Mouse (Mus musculus) hindbrain, embryonic 10.5 days (tissue): ENCODE results near the gene Mab21l3. TPM values are rescaled to one million over a fixed set of nuclear protein-coding genes. Genes with fewer than 3 reads are reported as not detected.

Experiments
- DNase-seq: peaks from one replicate; pipeline ENCODE4 v3.0.0-alpha.2; 2017; ENCODE audit warnings: low spot score
- H3K27ac ChIP-seq: fragments of 300-500 bp; sonication (generic); 2 replicates; pipeline ENCODE4 v1.5.1; 2016; ENCODE audit warnings: mild to moderate bottlenecking, moderate library complexity
- H3K27me3 ChIP-seq: fragments of 300-500 bp; sonication (generic); 2 replicates; pipeline ENCODE4 v1.6.1; 2016; ENCODE audit warnings: mild to moderate bottlenecking; ENCODE audit not compliant: poor library complexity, insufficient read depth, severe bottlenecking
- H3K36me3 ChIP-seq: fragments of 300-500 bp; sonication (generic); 2 replicates; pipeline ENCODE4 v1.6.1; 2016; ENCODE audit warnings: mild to moderate bottlenecking, moderate library complexity
- H3K4me1 ChIP-seq: fragments of 300-500 bp; sonication (generic); replicated peaks from 2 replicates; pipeline ENCODE4 v1.6.1; 2016; ENCODE audit warnings: mild to moderate bottlenecking
- H3K4me3 ChIP-seq: fragments of 300-500 bp; sonication (generic); 2 replicates; pipeline ENCODE4 v1.5.1; 2016; ENCODE audit warnings: mild to moderate bottlenecking, moderate library complexity
- H3K9me3 ChIP-seq: fragments of 300-500 bp; sonication (generic); 2 replicates; pipeline ENCODE4 v1.6.1; 2016; ENCODE audit warnings: mild to moderate bottlenecking, moderate library complexity
- WGBS: fragments of 180-500 bp; shearing (Covaris S2); methylation state at CpG from one replicate; pipeline ENCODE4 v1.1.7; 2016; 5-methylcytosine and 5-hydroxymethylcytosine counted together
- polyA plus RNA-seq: library from polyadenylated mRNA; unstranded; fragments of >200 nt; fragmentation: Nextera tagmentation; extraction: Ambion mirVana; gene quantifications from 2 replicates; pipeline ENCODE4 v1.2.1, GENCODE M21; 2016

Mab21l3 gene
- polyA plus RNA-seq, 1 experiment from 2014 or later: 0.47 TPM

DNA sequence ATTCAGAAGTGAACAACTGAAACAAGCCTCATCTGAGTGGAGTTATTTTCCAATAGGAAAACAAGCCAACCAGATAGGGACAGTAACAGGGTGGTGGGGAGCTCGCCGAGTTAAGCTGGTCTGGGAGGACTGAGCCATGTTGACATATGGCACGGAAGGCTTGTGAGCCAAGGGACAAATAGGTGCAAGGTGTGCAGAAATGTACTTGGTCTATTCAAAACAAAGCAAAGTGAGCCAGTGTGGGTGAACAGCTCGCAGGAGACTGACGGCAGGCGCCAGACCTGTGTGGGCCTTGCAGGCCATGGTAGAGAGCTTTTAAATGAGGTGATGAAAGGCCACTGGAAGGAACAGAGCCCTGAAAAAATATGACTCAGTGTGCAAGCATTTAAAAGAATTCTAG lies 41.1 kb downstream of the Mab21l3 start:
- WGBS: 88% methylated on average over 6 of the region's 6 CpGs

DNA sequence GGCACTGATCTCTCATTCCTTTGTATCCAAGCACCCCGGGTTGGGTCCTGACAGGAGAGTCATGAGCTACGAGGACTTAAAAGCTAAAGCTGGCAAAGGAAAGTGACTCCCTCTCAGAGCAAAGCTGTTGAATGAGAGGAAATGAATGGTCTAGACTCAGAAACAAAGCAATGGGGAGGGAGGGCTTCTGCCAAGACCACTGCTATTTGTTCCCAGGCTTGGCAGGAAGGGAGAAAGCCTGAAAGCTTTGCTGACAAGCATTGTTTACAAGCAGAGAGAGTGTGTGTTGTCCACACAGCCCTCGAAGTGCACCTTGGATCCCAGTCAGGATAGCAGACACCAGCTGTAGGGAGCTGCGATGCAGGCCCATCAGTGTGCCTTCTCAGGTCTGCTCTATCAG lies 41.8 kb downstream of the Mab21l3 start:
- no peak for DNase-seq
- Histone ChIP-seq H3K9me3 (no peaks in the 10 kb centered on the region), H3K27ac (0 out of 2 replicates have a peak overlapping the region, but pooled peaks have one; percentile 23), H3K36me3 (no peaks in the 10 kb centered on the region), H3K4me3 (no peak overlapping the region), H3K27me3 (peaks cover 2% of the 10 kb centered on the region; the same call in 1 of the 2 replicates), H3K4me1 (peaks cover 43% of the 10 kb centered on the region)
- 44% methylated on average over 4 of the region's 4 CpGs for WGBS

More for the DNA sequence above, 41.1 kb downstream of the Mab21l3 start:
- no peak for DNase-seq
- Histone ChIP-seq H3K4me3 (no peak overlapping the region), H3K27ac (no peak overlapping the region), H3K27me3 (peaks cover 2% of the 10 kb centered on the region; the same call in 1 of the 2 replicates), H3K36me3 (no peaks in the 10 kb centered on the region), H3K4me1 (peaks cover 38% of the 10 kb centered on the region), H3K9me3 (no peaks in the 10 kb centered on the region)

DNA sequence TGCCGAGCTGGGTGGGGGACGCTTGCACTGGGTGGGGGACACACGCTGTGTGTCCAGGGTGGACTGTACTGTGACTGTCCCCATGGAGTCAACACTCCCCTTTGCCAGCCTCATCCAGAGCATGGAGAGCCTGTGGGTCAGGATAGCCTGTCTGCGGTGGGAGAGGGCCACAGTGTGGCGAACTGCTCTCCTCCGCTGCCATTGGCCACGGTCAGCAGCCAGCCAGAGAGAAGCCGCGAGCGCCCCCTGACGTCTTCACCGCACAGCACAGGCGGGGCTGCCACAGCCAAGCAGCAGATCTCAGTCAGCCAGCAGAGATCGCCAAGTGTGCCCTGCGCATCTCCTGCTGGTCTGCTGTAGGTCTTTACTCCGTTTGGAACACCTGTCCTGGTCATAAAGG lies 42.6 kb downstream of the Mab21l3 start:
- H3K27me3 ChIP-seq: peaks cover 2% of the 10 kb centered on the region; the same call in 1 of the 2 replicates
- H3K36me3 ChIP-seq: no peaks in the 10 kb centered on the region
- WGBS: 6% methylated on average over 16 of the region's 16 CpGs
- peak; percentile 94 for DNase-seq
- H3K4me1 ChIP-seq: peaks cover 51% of the 10 kb centered on the region
- H3K4me3 ChIP-seq: no peak overlapping the region; the same call in 1 of the 2 replicates
- H3K27ac ChIP-seq: peak overlapping the region; percentile 73
- no peaks in the 10 kb centered on the region for H3K9me3 ChIP-seq

- WGBS: 19% methylated on average over 13 of the region's 13 CpGs
- no peaks in the 10 kb centered on the region for H3K9me3 ChIP-seq
- peak; percentile 59 for DNase-seq
- no peaks in the 10 kb centered on the region for H3K36me3 ChIP-seq
- peaks cover 2% of the 10 kb centered on the region; the same call in 1 of the 2 replicates for H3K27me3 ChIP-seq
- H3K27ac ChIP-seq: peak overlapping the region; percentile 30
- peaks cover 54% of the 10 kb centered on the region for H3K4me1 ChIP-seq
- no peak overlapping the region for H3K4me3 ChIP-seq
These were observed 43.2 kb downstream of the Mab21l3 start for GRCm38 (mm10) chr3:101805562-101806004.

GRCm38 (mm10) chr3:101804971-101805561 lies 43.7 kb downstream of the Mab21l3 start:
- H3K9me3 ChIP-seq: no peaks in the 10 kb centered on the region
- no peak for DNase-seq
- peaks cover 2% of the 10 kb centered on the region; the same call in 1 of the 2 replicates for H3K27me3 ChIP-seq
- no peaks in the 10 kb centered on the region for H3K36me3 ChIP-seq
- peak overlapping the region; percentile 30 for H3K27ac ChIP-seq
- no peak overlapping the region for H3K4me3 ChIP-seq
- H3K4me1 ChIP-seq: peaks cover 58% of the 10 kb centered on the region
- WGBS: 61% methylated on average over 11 of the region's 11 CpGs

DNA sequence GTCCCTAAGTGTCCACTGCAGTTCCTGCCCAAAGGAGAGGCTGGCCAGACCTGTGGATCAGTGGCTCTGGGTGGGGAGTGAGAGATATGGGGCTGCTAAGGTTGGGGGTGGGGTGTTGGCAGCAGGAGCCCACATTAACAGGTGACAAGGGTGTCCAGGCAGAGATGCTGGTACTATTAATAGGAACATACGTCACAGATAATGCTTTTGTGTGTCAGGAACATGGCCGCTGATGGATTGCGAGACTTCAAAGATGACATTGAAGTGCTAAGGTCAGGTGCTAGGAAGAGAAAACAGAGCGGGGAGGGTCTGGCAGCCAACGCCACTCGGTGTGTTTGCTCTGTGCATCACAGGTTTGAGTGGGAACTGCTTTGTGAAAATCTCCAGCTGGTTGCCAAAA lies 44.4 kb downstream of the Mab21l3 start:
- 69% methylated on average over 6 of the region's 6 CpGs for WGBS
- Histone ChIP-seq H3K27ac (no peak overlapping the region; the same call in 1 of the 2 replicates), H3K36me3 (no peaks in the 10 kb centered on the region), H3K9me3 (no peaks in the 10 kb centered on the region), H3K4me3 (no peak overlapping the region), H3K27me3 (peaks cover 2% of the 10 kb centered on the region; the same call in 1 of the 2 replicates), H3K4me1 (peaks cover 63% of the 10 kb centered on the region)
- no peak for DNase-seq

GRCm38 (mm10) chr3:101803764-101804163 lies 45.0 kb downstream of the Mab21l3 start:
- no peak overlapping the region for H3K4me3 ChIP-seq
- H3K36me3 ChIP-seq: no peaks in the 10 kb centered on the region
- 76% methylated on average over 6 of the region's 6 CpGs for WGBS
- H3K4me1 ChIP-seq: peaks cover 65% of the 10 kb centered on the region
- H3K27me3 ChIP-seq: peaks cover 2% of the 10 kb centered on the region; the same call in 1 of the 2 replicates
- no peaks in the 10 kb centered on the region for H3K9me3 ChIP-seq
- H3K27ac ChIP-seq: no peak overlapping the region
- DNase-seq: no peak

DNA sequence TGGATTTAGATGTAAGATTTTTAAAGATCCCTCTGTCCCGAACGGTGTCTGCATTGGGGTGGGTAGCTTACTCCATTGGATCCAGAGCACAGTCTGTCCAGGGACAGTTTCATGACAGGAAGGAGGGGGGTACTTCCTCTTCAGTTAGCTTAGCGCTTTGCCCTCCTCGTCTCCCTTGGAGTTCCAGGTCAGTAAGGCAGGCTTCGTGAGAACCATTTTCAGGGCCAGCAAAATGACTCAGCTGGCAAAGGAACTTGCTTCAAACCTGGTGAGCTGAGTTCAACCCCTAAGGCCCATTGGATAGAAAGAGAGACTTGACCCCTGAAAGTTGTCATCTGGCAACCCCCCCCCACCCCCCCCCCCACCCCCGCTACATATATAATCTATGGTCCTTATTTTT lies 46.0 kb downstream of the Mab21l3 start:
- no peaks in the 10 kb centered on the region for H3K9me3 ChIP-seq
- H3K27me3 ChIP-seq: peaks cover under 1% of the 10 kb centered on the region; the same call in 1 of the 2 replicates
- 0 out of 2 replicates have a peak overlapping the region, but pooled peaks have one; percentile 35 for H3K27ac ChIP-seq
- no peak for DNase-seq
- peaks cover 74% of the 10 kb centered on the region for H3K4me1 ChIP-seq
- H3K36me3 ChIP-seq: no peaks in the 10 kb centered on the region
- 80% methylated on average over 6 of the region's 6 CpGs for WGBS
- no peak overlapping the region for H3K4me3 ChIP-seq

DNA sequence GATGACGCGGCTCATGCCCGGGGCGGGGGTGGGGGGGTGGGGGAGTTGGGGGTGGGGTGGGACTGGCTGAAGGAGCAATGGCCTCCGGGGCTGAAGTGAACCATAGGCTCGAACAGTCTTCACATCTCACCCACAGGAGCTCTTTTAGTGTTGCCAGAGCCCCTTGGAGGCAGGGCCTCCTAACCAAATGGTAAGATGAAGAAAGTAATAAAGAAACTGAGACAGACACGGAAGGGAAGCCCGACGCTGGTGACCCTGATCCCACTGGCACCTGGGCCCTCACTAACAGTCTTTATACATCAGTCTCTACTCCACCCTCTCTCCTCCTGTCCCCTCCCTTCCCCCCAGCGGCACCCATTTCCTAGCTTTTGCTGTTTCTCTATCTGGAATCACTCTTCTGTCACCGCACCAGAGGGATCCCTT lies 48.2 kb downstream of the Mab21l3 start:
- DNase-seq: no peak
- H3K4me3 ChIP-seq: no peak overlapping the region
- no peak overlapping the region for H3K27ac ChIP-seq
- H3K36me3 ChIP-seq: no peaks in the 10 kb centered on the region
- WGBS: 79% methylated on average over 11 of the region's 11 CpGs
- H3K9me3 ChIP-seq: no peaks in the 10 kb centered on the region
- H3K27me3 ChIP-seq: no peaks in the 10 kb centered on the region
- peaks cover 71% of the 10 kb centered on the region for H3K4me1 ChIP-seq

DNA sequence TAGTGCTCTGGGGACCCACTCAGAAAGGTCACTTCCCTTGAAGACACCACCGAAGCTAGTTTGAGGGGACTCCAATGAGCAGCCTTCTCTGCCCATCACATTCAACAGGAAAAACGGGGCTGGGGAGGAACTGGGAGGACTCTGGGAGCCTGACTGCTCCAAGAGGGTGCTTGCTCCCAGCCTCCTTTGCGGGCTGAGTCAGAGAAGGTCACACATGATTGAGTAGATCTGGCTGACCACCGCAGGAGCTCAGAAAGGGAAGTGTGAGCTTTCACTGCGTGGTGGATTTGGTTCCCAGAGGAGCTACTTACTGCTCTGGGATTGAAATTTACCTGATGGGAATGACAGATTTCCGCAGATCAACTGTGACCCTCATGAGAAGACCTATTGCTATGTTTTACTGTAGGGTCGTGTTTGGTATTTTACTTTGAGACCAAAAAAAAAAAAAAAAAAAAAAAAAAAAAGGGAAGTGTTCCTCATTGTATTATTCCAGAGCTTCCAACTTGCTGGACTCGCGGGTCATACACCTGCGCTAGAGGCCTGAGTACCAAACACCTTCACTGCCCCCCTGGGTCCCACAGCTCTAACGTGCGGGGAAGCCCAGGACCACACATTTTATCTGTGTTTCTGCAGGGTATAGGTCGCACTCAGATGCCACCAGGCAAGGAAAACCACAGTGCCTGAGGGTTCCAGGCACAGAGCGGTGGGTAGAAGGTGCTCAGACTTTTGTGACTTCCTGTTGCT lies 48.7 kb downstream of the Mab21l3 start:
- Histone ChIP-seq H3K4me3 (no peak overlapping the region), H3K36me3 (no peaks in the 10 kb centered on the region), H3K9me3 (no peaks in the 10 kb centered on the region), H3K4me1 (peaks cover 70% of the 10 kb centered on the region), H3K27ac (no peak overlapping the region), H3K27me3 (no peaks in the 10 kb centered on the region)
- 73% methylated on average over 14 of the region's 14 CpGs for WGBS
- no peak for DNase-seq

DNA sequence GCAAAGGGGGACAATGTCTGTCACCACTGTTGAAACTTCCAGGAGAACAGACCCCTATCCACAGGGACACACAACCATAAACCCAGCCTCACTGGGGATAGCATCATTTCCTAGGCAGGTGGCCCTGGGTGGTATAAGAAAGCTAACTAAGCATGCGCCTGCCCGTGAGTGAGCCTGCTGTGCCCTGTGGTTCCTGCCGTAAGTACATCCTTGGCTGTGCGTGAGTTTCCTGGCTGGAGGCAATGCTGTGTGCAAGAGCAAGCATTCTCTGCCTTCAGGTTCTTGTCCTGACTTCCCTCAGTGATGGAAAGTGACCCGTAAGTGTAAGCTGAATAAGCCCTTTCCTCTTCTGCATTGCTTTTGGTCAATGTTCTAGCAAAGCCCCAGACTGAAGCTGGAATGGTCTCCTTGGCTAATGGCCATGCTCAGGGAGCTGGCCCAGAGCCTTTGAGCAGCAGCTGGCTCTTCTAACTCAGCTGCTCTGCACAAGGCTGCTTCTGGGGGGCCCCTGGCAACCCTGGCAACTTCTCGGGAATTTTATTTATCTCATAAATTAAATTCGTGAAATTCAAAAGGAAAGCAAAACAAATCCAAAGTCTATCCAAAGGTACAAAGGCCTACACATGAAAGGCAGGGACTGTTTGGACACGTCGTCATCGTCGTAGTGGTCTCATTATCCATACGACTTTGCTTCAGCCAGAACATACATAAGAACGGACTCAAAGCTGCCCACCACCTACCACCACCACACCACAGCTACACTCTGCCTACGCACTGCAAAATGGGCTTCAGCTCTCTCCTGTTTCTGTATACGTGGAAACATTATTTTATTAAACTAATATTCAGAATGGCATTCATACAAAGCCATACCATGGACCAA lies 50.7 kb downstream of the Mab21l3 start:
- peak overlapping the region; percentile 5; the same call in 1 of the 2 replicates for H3K27ac ChIP-seq
- no peaks in the 10 kb centered on the region for H3K36me3 ChIP-seq
- no peak overlapping the region for H3K4me3 ChIP-seq
- H3K4me1 ChIP-seq: peaks cover 65% of the 10 kb centered on the region
- DNase-seq: no peak
- 74% methylated on average over 15 of the region's 15 CpGs for WGBS
- no peaks in the 10 kb centered on the region for H3K27me3 ChIP-seq
- H3K9me3 ChIP-seq: no peaks in the 10 kb centered on the region

DNA sequence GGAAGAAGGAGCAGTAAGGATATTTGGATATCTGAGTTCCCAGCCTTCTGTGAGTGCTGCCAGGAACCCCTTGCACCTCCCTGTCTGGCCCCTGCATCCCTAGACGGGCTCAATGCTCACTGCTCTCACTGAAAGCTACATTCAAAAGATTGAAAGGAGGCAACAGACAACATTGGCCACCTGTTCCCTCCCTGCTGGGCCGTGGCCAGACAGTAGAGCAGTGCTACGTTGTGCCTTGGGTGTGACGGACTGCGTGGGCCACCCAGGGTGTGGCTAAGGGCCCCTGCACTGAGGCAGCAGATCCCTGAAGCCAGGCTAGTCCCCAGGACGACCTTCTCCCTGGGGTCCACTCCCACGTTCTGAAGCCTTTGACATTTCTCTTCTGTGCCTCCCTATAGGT lies 52.5 kb downstream of the Mab21l3 start:
- H3K36me3 ChIP-seq: no peaks in the 10 kb centered on the region
- no peak overlapping the region for H3K4me3 ChIP-seq
- WGBS: 37% methylated on average over 7 of the region's 7 CpGs
- DNase-seq: no peak
- H3K27me3 ChIP-seq: no peaks in the 10 kb centered on the region
- peak overlapping the region; percentile 13; the same call in 1 of the 2 replicates for H3K27ac ChIP-seq
- no peaks in the 10 kb centered on the region for H3K9me3 ChIP-seq
- H3K4me1 ChIP-seq: peaks cover 53% of the 10 kb centered on the region
